Mouse (Mus musculus): Measurements from ENCODE around the gene Cdh1. TPM values are rescaled to one million over a fixed set of nuclear protein-coding genes. Genes with fewer than 3 reads are reported as not detected.

Cdh1 gene
- polyA plus RNA-seq, 1 experiment = 1.5 TPM

- H3K4me3 ChIP-seq (ENCODE audit: extremely low read depth, insufficient read depth, insufficient read length) = no peak overlapping the region
- WGBS = 73% methylated on average over 10 of the region's 10 CpGs
Measured at GRCm38 (mm10) chr8:106615661-106616299, 12.6 kb downstream of the Cdh1 start.

GRCm38 (mm10) chr8:106616679-106617078, 13.5 kb downstream of the Cdh1 start:
- Histone ChIP-seq H3K27ac (ENCODE audit: insufficient read depth, low read length) (no peak overlapping the region), H3K4me3 (ENCODE audit: extremely low read depth, insufficient read depth, insufficient read length) (no peak overlapping the region), H3K36me3 (ENCODE audit: control insufficient read depth, insufficient read depth, low read length) (no peaks in the 10 kb centered on the region), H3K27me3 (ENCODE audit: control insufficient read depth, insufficient read depth, low read length) (no peaks in the 10 kb centered on the region), H3K4me1 (ENCODE audit: control insufficient read depth, insufficient read depth, insufficient read length) (no peaks in the 10 kb centered on the region)
- DNase-seq (ENCODE audit: low read depth in 1 of 2, low spot score in 2 of 2) = no peak
- TF ChIP-seq CTCF (IDR thresholded peaks at IDR 0.05; ENCODE audit: extremely low read depth, insufficient read depth, insufficient read length, insufficient replicate concordance) = no peak
- no peak for TF ChIP-seq POLR2A (IDR thresholded peaks at IDR 0.05; ENCODE audit: low read depth, low read length)
- WGBS = 67% methylated on average over 4 of the region's 4 CpGs

More at GRCm38 (mm10) chr8:106615661-106616299, 12.6 kb downstream of the Cdh1 start:
- no peak for DNase-seq (ENCODE audit: low read depth in 1 of 2, low spot score in 2 of 2)
- no peak for TF ChIP-seq CTCF (IDR thresholded peaks at IDR 0.05; ENCODE audit: extremely low read depth, insufficient read depth, insufficient read length, insufficient replicate concordance)
- no peak for TF ChIP-seq POLR2A (IDR thresholded peaks at IDR 0.05; ENCODE audit: low read depth, low read length)
- Histone ChIP-seq H3K27me3 (ENCODE audit: control insufficient read depth, insufficient read depth, low read length) (no peaks in the 10 kb centered on the region), H3K36me3 (ENCODE audit: control insufficient read depth, insufficient read depth, low read length) (no peaks in the 10 kb centered on the region), H3K4me1 (ENCODE audit: control insufficient read depth, insufficient read depth, insufficient read length) (no peaks in the 10 kb centered on the region), H3K27ac (ENCODE audit: insufficient read depth, low read length) (no peak overlapping the region)

GRCm38 (mm10) chr8:106617196-106617595, 14.0 kb downstream of the Cdh1 start:
- Histone ChIP-seq H3K4me3 (ENCODE audit: extremely low read depth, insufficient read depth, insufficient read length) (no peak overlapping the region), H3K27ac (ENCODE audit: insufficient read depth, low read length) (no peak overlapping the region), H3K36me3 (ENCODE audit: control insufficient read depth, insufficient read depth, low read length) (no peaks in the 10 kb centered on the region), H3K4me1 (ENCODE audit: control insufficient read depth, insufficient read depth, insufficient read length) (no peaks in the 10 kb centered on the region; the same call in 1 of the 2 replicates), H3K27me3 (ENCODE audit: control insufficient read depth, insufficient read depth, low read length) (no peaks in the 10 kb centered on the region)
- 74% methylated on average over 6 of the region's 6 CpGs for WGBS
- TF ChIP-seq CTCF (IDR thresholded peaks at IDR 0.05; ENCODE audit: extremely low read depth, insufficient read depth, insufficient read length, insufficient replicate concordance) (no peak), POLR2A (IDR thresholded peaks at IDR 0.05; ENCODE audit: low read depth, low read length) (no peak)
- no peak for DNase-seq (ENCODE audit: low read depth in 1 of 2, low spot score in 2 of 2)

- Histone ChIP-seq H3K4me1 (ENCODE audit: control insufficient read depth, insufficient read depth, insufficient read length) (no peaks in the 10 kb centered on the region; the same call in 1 of the 2 replicates), H3K4me3 (ENCODE audit: extremely low read depth, insufficient read depth, insufficient read length) (no peak overlapping the region), H3K36me3 (ENCODE audit: control insufficient read depth, insufficient read depth, low read length) (no peaks in the 10 kb centered on the region), H3K27ac (ENCODE audit: insufficient read depth, low read length) (no peak overlapping the region), H3K27me3 (ENCODE audit: control insufficient read depth, insufficient read depth, low read length) (no peaks in the 10 kb centered on the region)
- WGBS = 80% methylated on average over 6 of the region's 6 CpGs
- no peak for DNase-seq (ENCODE audit: low read depth in 1 of 2, low spot score in 2 of 2)
- TF ChIP-seq POLR2A (IDR thresholded peaks at IDR 0.05; ENCODE audit: low read depth, low read length) = no peak
- no peak for TF ChIP-seq CTCF (IDR thresholded peaks at IDR 0.05; ENCODE audit: extremely low read depth, insufficient read depth, insufficient read length, insufficient replicate concordance)
Measured at GRCm38 (mm10) chr8:106617865-106618264, 14.7 kb downstream of the Cdh1 start.

- no peaks in the 10 kb centered on the region for H3K36me3 ChIP-seq (ENCODE audit: control insufficient read depth, insufficient read depth, low read length)
- no peaks in the 10 kb centered on the region; the same call in 1 of the 2 replicates for H3K4me1 ChIP-seq (ENCODE audit: control insufficient read depth, insufficient read depth, insufficient read length)
- no peak for TF ChIP-seq POLR2A (IDR thresholded peaks at IDR 0.05; ENCODE audit: low read depth, low read length)
- TF ChIP-seq CTCF (IDR thresholded peaks at IDR 0.05; ENCODE audit: extremely low read depth, insufficient read depth, insufficient read length, insufficient replicate concordance) = no peak
- H3K4me3 ChIP-seq (ENCODE audit: extremely low read depth, insufficient read depth, insufficient read length) = no peak overlapping the region
- no peak overlapping the region for H3K27ac ChIP-seq (ENCODE audit: insufficient read depth, low read length)
- 89% methylated on average over 6 of the region's 6 CpGs for WGBS
- H3K27me3 ChIP-seq (ENCODE audit: control insufficient read depth, insufficient read depth, low read length) = no peaks in the 10 kb centered on the region
- no peak for DNase-seq (ENCODE audit: low read depth in 1 of 2, low spot score in 2 of 2)
Measured at GRCm38 (mm10) chr8:106618324-106618723, 15.2 kb downstream of the Cdh1 start.

- H3K27me3 ChIP-seq (ENCODE audit: control insufficient read depth, insufficient read depth, low read length) = no peaks in the 10 kb centered on the region
- no peaks in the 10 kb centered on the region; the same call in 1 of the 2 replicates for H3K4me1 ChIP-seq (ENCODE audit: control insufficient read depth, insufficient read depth, insufficient read length)
- H3K27ac ChIP-seq (ENCODE audit: insufficient read depth, low read length) = no peak overlapping the region
- WGBS = 74% methylated on average over 9 of the region's 9 CpGs
- TF ChIP-seq POLR2A (IDR thresholded peaks at IDR 0.05; ENCODE audit: low read depth, low read length) (no peak), CTCF (IDR thresholded peaks at IDR 0.05; ENCODE audit: extremely low read depth, insufficient read depth, insufficient read length, insufficient replicate concordance) (no peak)
- no peak for DNase-seq (ENCODE audit: low read depth in 1 of 2, low spot score in 2 of 2)
- H3K36me3 ChIP-seq (ENCODE audit: control insufficient read depth, insufficient read depth, low read length) = no peaks in the 10 kb centered on the region
- no peak overlapping the region for H3K4me3 ChIP-seq (ENCODE audit: extremely low read depth, insufficient read depth, insufficient read length)
Measured at GRCm38 (mm10) chr8:106619549-106620245, 16.5 kb downstream of the Cdh1 start.

- no peak for DNase-seq (ENCODE audit: low read depth in 1 of 2, low spot score in 2 of 2)
- TF ChIP-seq POLR2A (IDR thresholded peaks at IDR 0.05; ENCODE audit: low read depth, low read length) (no peak), CTCF (IDR thresholded peaks at IDR 0.05; ENCODE audit: extremely low read depth, insufficient read depth, insufficient read length, insufficient replicate concordance) (no peak)
- no peak overlapping the region for H3K4me3 ChIP-seq (ENCODE audit: extremely low read depth, insufficient read depth, insufficient read length)
- H3K27ac ChIP-seq (ENCODE audit: insufficient read depth, low read length) = no peak overlapping the region
- WGBS = 89% methylated on average over 2 of the region's 2 CpGs
- H3K36me3 ChIP-seq (ENCODE audit: control insufficient read depth, insufficient read depth, low read length) = no peaks in the 10 kb centered on the region
- H3K27me3 ChIP-seq (ENCODE audit: control insufficient read depth, insufficient read depth, low read length) = no peaks in the 10 kb centered on the region
- H3K4me1 ChIP-seq (ENCODE audit: control insufficient read depth, insufficient read depth, insufficient read length) = no peaks in the 10 kb centered on the region; the same call in 1 of the 2 replicates
Measured at GRCm38 (mm10) chr8:106620488-106620887, 17.3 kb downstream of the Cdh1 start.

Measured in spleen, adult 2 months (tissue).